Mouse (Mus musculus) lung, postnatal 10 days (tissue): ENCODE results near the gene Robo1.

ENCODE experiments used
- DNase-seq: peaks from one replicate; pipeline ENCODE4 v3.0.0; 2021

The Robo1 gene

GRCm38 (mm10) chr16:72834266-72834665 is 526.2 kb downstream of the Robo1 start:
- DNase-seq = no peak

- no peak for DNase-seq
Measured at GRCm38 (mm10) chr16:72839031-72839430, 530.9 kb downstream of the Robo1 start.

- DNase-seq = no peak
Measured at GRCm38 (mm10) chr16:72841066-72841465, 533.0 kb downstream of the Robo1 start.

GRCm38 (mm10) chr16:72854101-72854500 is 546.0 kb downstream of the Robo1 start:
- DNase-seq = peak; percentile 45

- no peak for DNase-seq
Measured at GRCm38 (mm10) chr16:72854809-72855503, 546.9 kb downstream of the Robo1 start.

GRCm38 (mm10) chr16:72861707-72862277 is 553.7 kb downstream of the Robo1 start:
- no peak for DNase-seq

GRCm38 (mm10) chr16:72866011-72866410 is 557.9 kb downstream of the Robo1 start:
- DNase-seq = no peak

GRCm38 (mm10) chr16:72874934-72875732 is 567.0 kb downstream of the Robo1 start:
- DNase-seq = no peak

- DNase-seq = no peak
Measured at GRCm38 (mm10) chr16:72888108-72888507, 580.0 kb downstream of the Robo1 start.

GRCm38 (mm10) chr16:72889401-72889800 is 581.3 kb downstream of the Robo1 start:
- DNase-seq = no peak

GRCm38 (mm10) chr16:72897125-72897524 is 589.0 kb downstream of the Robo1 start:
- DNase-seq = peak; percentile 25

GRCm38 (mm10) chr16:72908895-72909294 is 600.8 kb downstream of the Robo1 start:
- DNase-seq = no peak

GRCm38 (mm10) chr16:72913134-72913533 is 605.0 kb downstream of the Robo1 start:
- DNase-seq = peak; percentile 36

- DNase-seq = no peak
Measured at GRCm38 (mm10) chr16:72914068-72914630, 606.0 kb downstream of the Robo1 start.

- no peak for DNase-seq
Measured at GRCm38 (mm10) chr16:72920013-72920412, 611.9 kb downstream of the Robo1 start.

GRCm38 (mm10) chr16:72924423-72925224 is 616.5 kb downstream of the Robo1 start:
- DNase-seq = peak; percentile 85

- DNase-seq = peak; percentile 24
Measured at GRCm38 (mm10) chr16:72928525-72929122, 620.5 kb downstream of the Robo1 start.

- DNase-seq = no peak
Measured at GRCm38 (mm10) chr16:72930871-72931270, 622.8 kb downstream of the Robo1 start.

GRCm38 (mm10) chr16:72934908-72935307 is 626.8 kb downstream of the Robo1 start:
- no peak for DNase-seq

GRCm38 (mm10) chr16:72937183-72937582 is 629.1 kb downstream of the Robo1 start:
- DNase-seq = peak; percentile 10

- DNase-seq = no peak
Measured at GRCm38 (mm10) chr16:72939862-72940261, 631.8 kb downstream of the Robo1 start.

- no peak for DNase-seq
Measured at GRCm38 (mm10) chr16:72940786-72941185, 632.7 kb downstream of the Robo1 start.
